13 mouse cellular contexts compared by ENCODE assay signal in the genomic region with DNA sequence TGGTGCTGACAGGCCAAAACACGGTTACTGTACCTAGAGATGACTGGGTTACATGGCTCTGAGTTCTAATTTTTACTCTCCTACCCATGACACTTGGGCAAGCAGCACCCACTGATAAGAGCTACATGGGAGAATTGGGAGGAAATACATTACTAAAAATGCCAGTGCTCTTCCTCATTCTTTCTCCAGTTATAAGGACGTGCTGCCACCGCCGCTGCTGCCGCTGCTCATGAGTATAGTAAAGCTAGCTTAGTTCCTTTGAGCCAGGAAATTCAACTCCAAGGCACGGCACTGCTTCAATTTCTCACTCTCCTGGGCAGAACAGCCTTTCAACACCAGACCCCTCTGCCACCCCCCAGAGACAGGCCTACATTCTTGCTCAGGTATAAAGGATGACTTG.
DNase-seq lines count a peak whose midpoint lies in the region; ATAC-seq and TF ChIP-seq lines count a peak whose summit lies in the region.
"Had no signal": no experiment of that assay in that cellular context is flagged by ENCODE, and none has a peak within 500 bp of the region (broad histone marks: within the 10 kb centered on the region; RNA-seq: fewer than 3 reads in every experiment).

No protein-coding gene starts in this region.

- H3K4me2 ChIP-seq in heart, postnatal 0 days (ENCODE audit: low read depth, low read length), result no peak overlapping the region
- no peak overlapping the region for H3K4me2 ChIP-seq in embryonic facial prominence, embryonic 12.5 days (replicated peaks)

- no peaks in the 10 kb centered on the region for H3K9me3 ChIP-seq in heart, postnatal 0 days (replicated peaks; ENCODE audit: control insufficient read depth, low read length)
- no peaks in the 10 kb centered on the region for H3K9me3 ChIP-seq in embryonic facial prominence, embryonic 12.5 days

- H3K36me3 ChIP-seq in heart, postnatal 0 days (replicated peaks; ENCODE audit: control insufficient read depth, insufficient read depth, low read length), result peaks cover 5% of the 10 kb centered on the region; the same call in 1 of the 2 replicates
- no peaks in the 10 kb centered on the region for H3K36me3 ChIP-seq in embryonic facial prominence, embryonic 12.5 days

- no peak overlapping the region for H3K4me3 ChIP-seq in heart, postnatal 0 days (ENCODE audit: low read depth, low read length)
- H3K4me3 ChIP-seq in bone marrow macrophage, adult 2 months (ENCODE audit: insufficient read depth, low read length), result peak overlapping the region; percentile 28
- no peak overlapping the region for H3K4me3 ChIP-seq in embryonic facial prominence, embryonic 12.5 days
- H3K4me3 ChIP-seq: erythroblast, embryonic 14.5 days had no signal

- no peaks in the 10 kb centered on the region for H3K27me3 ChIP-seq in heart, postnatal 0 days (ENCODE audit: control insufficient read depth, insufficient read depth, low read length)
- H3K27me3 ChIP-seq in embryonic facial prominence, embryonic 12.5 days, result no peaks in the 10 kb centered on the region

- H3K27ac ChIP-seq in heart, postnatal 0 days (ENCODE audit: low read depth), result peak overlapping the region; percentile 61
- peak overlapping the region; percentile 64 for H3K27ac ChIP-seq in bone marrow macrophage, adult 2 months (ENCODE audit: insufficient read depth, low read depth, low read length)
- peak overlapping the region; percentile 30; the same call in 1 of the 2 replicates for H3K27ac ChIP-seq in embryonic facial prominence, embryonic 12.5 days
- H3K27ac ChIP-seq: hindbrain, postnatal 0 days; liver, embryonic 14.5 days had no signal

- 39% methylated on average over 6 of the region's 6 CpGs for WGBS in heart, postnatal 0 days
- WGBS in embryonic facial prominence, embryonic 12.5 days, result 56% methylated on average over 6 of the region's 6 CpGs

- H3K9ac ChIP-seq in heart, postnatal 0 days (replicated peaks; ENCODE audit: low read depth, low read length), result no peak overlapping the region
- H3K9ac ChIP-seq in embryonic facial prominence, embryonic 12.5 days, result no peak overlapping the region
- H3K9ac ChIP-seq: liver, embryonic 14.5 days had no signal

- H3K4me1 ChIP-seq in heart, postnatal 0 days (ENCODE audit: control insufficient read depth, insufficient read depth), result peaks cover 39% of the 10 kb centered on the region
- peaks cover 41% of the 10 kb centered on the region for H3K4me1 ChIP-seq in bone marrow macrophage, adult 2 months (ENCODE audit: control insufficient read depth, insufficient read depth, low read length)
- H3K4me1 ChIP-seq in embryonic facial prominence, embryonic 12.5 days, result peaks cover 19% of the 10 kb centered on the region; the same call in 1 of the 2 replicates

- no peak for ATAC-seq in heart, postnatal 0 days (ENCODE audit: insufficient read depth, low read depth)
- ATAC-seq in embryonic facial prominence, embryonic 12.5 days (ENCODE audit: insufficient number of reproducible peaks, insufficient read depth, low FRiP score, low TSS enrichment), result no peak
- peak; percentile 61 for ATAC-seq in megakaryocyte, adult 5-6 weeks (ENCODE audit: poor library complexity, severe bottlenecking)
- ATAC-seq: hindbrain, postnatal 0 days had no signal

- no peak for TF ChIP-seq CTCF in heart, postnatal 0 days (IDR thresholded peaks at IDR 0.05; ENCODE audit: low read depth)
- TF ChIP-seq CTCF in bone marrow macrophage, adult 2 months (IDR thresholded peaks at IDR 0.05; ENCODE audit: low read depth, low read length), result no peak

- TF ChIP-seq EP300 in heart, postnatal 0 days (IDR thresholded peaks at IDR 0.05; ENCODE audit: low read depth), result no peak

- DNase-seq in heart, postnatal 0 days (ENCODE audit: low spot score), result no peak
- no peak for DNase-seq in heart, postnatal 4 days
- no peak for DNase-seq in kidney, adult 18-20 months
- no peak for DNase-seq in retina, embryonic 14.5 days (ENCODE audit: low spot score)
- DNase-seq: adrenal gland, postnatal 36 days; gastrocnemius, postnatal 36 days; thymus, adult 2 months had no signal

- no peak for TF ChIP-seq POLR2A in bone marrow macrophage, adult 2 months (IDR thresholded peaks at IDR 0.05; ENCODE audit: borderline replicate concordance, low read depth, low read length)
